Mouse (Mus musculus): ENCODE results near the gene Nbea. TPM values are rescaled to one million over a fixed set of nuclear protein-coding genes. Genes with fewer than 3 reads are reported as not detected.
"Not testable (repeated sequence)": the region's sequence is repeated elsewhere in the genome, so short reads cannot be mapped to it uniquely, and the experiment has no call there.

Gene Nbea
- polyA plus RNA-seq, 1 experiment from 2014 or later: 2.0 TPM

GRCm38 (mm10) chr3:56011132-56011531 lies 172.4 kb downstream of the Nbea start:
- no peak overlapping the region for H3K9ac ChIP-seq
- no peak for ATAC-seq
- no peaks in the 10 kb centered on the region for H3K4me1 ChIP-seq
- H3K36me3 ChIP-seq: no peaks in the 10 kb centered on the region
- no peaks in the 10 kb centered on the region for H3K9me3 ChIP-seq (replicated peaks)
- no peaks in the 10 kb centered on the region for H3K27me3 ChIP-seq (replicated peaks)
- H3K4me3 ChIP-seq: no peak overlapping the region
- no peak overlapping the region for H3K27ac ChIP-seq
- 73% methylated on average over 3 of the region's 3 CpGs for WGBS (ENCODE audit: insufficient replicate concordance)
- no peak overlapping the region for H3K4me2 ChIP-seq

GRCm38 (mm10) chr3:56007991-56008390 lies 175.5 kb downstream of the Nbea start:
- H3K4me2 ChIP-seq: no peak overlapping the region
- no peak overlapping the region for H3K27ac ChIP-seq
- WGBS (ENCODE audit: insufficient replicate concordance): 9% methylated on average over 2 of the region's 2 CpGs

GRCm38 (mm10) chr3:56000259-56000658 lies 183.2 kb downstream of the Nbea start:
- H3K27ac ChIP-seq: no peak overlapping the region
- 0 out of 2 replicates have a peak, but pooled peaks cover 5% of the 10 kb centered on the region for H3K36me3 ChIP-seq
- H3K9me3 ChIP-seq (replicated peaks): no peaks in the 10 kb centered on the region
- no peaks in the 10 kb centered on the region for H3K4me1 ChIP-seq
- no peaks in the 10 kb centered on the region for H3K27me3 ChIP-seq (replicated peaks)
- no peak overlapping the region for H3K4me2 ChIP-seq
- WGBS (ENCODE audit: insufficient replicate concordance): 9% methylated on average over 1 of the region's 1 CpGs
- H3K4me3 ChIP-seq: no peak overlapping the region
- H3K9ac ChIP-seq: no peak overlapping the region
- no peak for ATAC-seq

More at GRCm38 (mm10) chr3:56007991-56008390, 175.5 kb downstream of the Nbea start:
- Histone ChIP-seq H3K9ac (no peak overlapping the region), H3K4me3 (no peak overlapping the region), H3K27me3 (replicated peaks) (no peaks in the 10 kb centered on the region), H3K4me1 (no peaks in the 10 kb centered on the region), H3K9me3 (replicated peaks) (no peaks in the 10 kb centered on the region), H3K36me3 (0 out of 2 replicates have a peak, but pooled peaks cover 5% of the 10 kb centered on the region)
- ATAC-seq: no peak

GRCm38 (mm10) chr3:55978361-55978760 lies 205.1 kb downstream of the Nbea start:
- Histone ChIP-seq H3K27me3 (replicated peaks) (no peaks in the 10 kb centered on the region), H3K4me1 (no peaks in the 10 kb centered on the region), H3K9me3 (replicated peaks) (no peaks in the 10 kb centered on the region), H3K4me3 (no peak overlapping the region), H3K36me3 (peaks cover 11% of the 10 kb centered on the region), H3K4me2 (no peak overlapping the region), H3K27ac (no peak overlapping the region), H3K9ac (no peak overlapping the region)
- WGBS (ENCODE audit: insufficient replicate concordance): 68% methylated on average over 2 of the region's 2 CpGs
- ATAC-seq: no peak

- H3K4me3 ChIP-seq; ATAC-seq; H3K27ac ChIP-seq; H3K4me1 ChIP-seq; H3K36me3 ChIP-seq; H3K9me3 ChIP-seq (replicated peaks); H3K4me2 ChIP-seq; H3K27me3 ChIP-seq (replicated peaks); H3K9ac ChIP-seq: not testable (repeated sequence)
- WGBS (ENCODE audit: insufficient replicate concordance): 89% methylated on average over 14 of the region's 14 CpGs
Observed at GRCm38 (mm10) chr3:55976986-55977385, 206.5 kb downstream of the Nbea start.

- no peaks in the 10 kb centered on the region for H3K4me1 ChIP-seq
- whole genome bisulfite sequencing (ENCODE audit: insufficient replicate concordance): 75% methylated on average over 10 of the region's 10 CpGs
Observed at GRCm38 (mm10) chr3:55965723-55966156, 217.8 kb downstream of the Nbea start.

GRCm38 (mm10) chr3:55963032-55963431 lies 220.5 kb downstream of the Nbea start:
- no peak overlapping the region for H3K27ac ChIP-seq
- ATAC-seq: no peak
- no peak overlapping the region for H3K4me2 ChIP-seq
- H3K9ac ChIP-seq: no peak overlapping the region
- H3K4me3 ChIP-seq: no peak overlapping the region
- H3K36me3 ChIP-seq: no peaks in the 10 kb centered on the region
- 73% methylated on average over 8 of the region's 8 CpGs for WGBS (ENCODE audit: insufficient replicate concordance)
- H3K27me3 ChIP-seq (replicated peaks): no peaks in the 10 kb centered on the region
- no peaks in the 10 kb centered on the region for H3K4me1 ChIP-seq
- H3K9me3 ChIP-seq (replicated peaks): no peaks in the 10 kb centered on the region

More at GRCm38 (mm10) chr3:55965723-55966156, 217.8 kb downstream of the Nbea start:
- no peak overlapping the region for H3K27ac ChIP-seq
- no peak overlapping the region for H3K4me2 ChIP-seq
- no peak overlapping the region for H3K9ac ChIP-seq
- H3K27me3 ChIP-seq (replicated peaks): no peaks in the 10 kb centered on the region
- no peak for ATAC-seq
- no peaks in the 10 kb centered on the region for H3K36me3 ChIP-seq
- no peak overlapping the region for H3K4me3 ChIP-seq
- no peaks in the 10 kb centered on the region for H3K9me3 ChIP-seq (replicated peaks)

GRCm38 (mm10) chr3:55949994-55950393 lies 233.5 kb downstream of the Nbea start:
- Histone ChIP-seq H3K9ac (no peak overlapping the region), H3K4me2 (no peak overlapping the region), H3K9me3 (replicated peaks) (no peaks in the 10 kb centered on the region), H3K27ac (no peak overlapping the region), H3K4me3 (no peak overlapping the region), H3K36me3 (no peaks in the 10 kb centered on the region), H3K27me3 (replicated peaks) (no peaks in the 10 kb centered on the region), H3K4me1 (no peaks in the 10 kb centered on the region)
- WGBS (ENCODE audit: insufficient replicate concordance): 75% methylated on average over 5 of the region's 5 CpGs
- no peak for ATAC-seq

- WGBS (ENCODE audit: insufficient replicate concordance): 85% methylated on average over 2 of the region's 2 CpGs
- no peaks in the 10 kb centered on the region for H3K9me3 ChIP-seq (replicated peaks)
- H3K4me2 ChIP-seq: no peak overlapping the region
- H3K27me3 ChIP-seq (replicated peaks): no peaks in the 10 kb centered on the region
- H3K4me1 ChIP-seq: no peaks in the 10 kb centered on the region
- no peak overlapping the region for H3K9ac ChIP-seq
- no peak overlapping the region for H3K4me3 ChIP-seq
- ATAC-seq: no peak
- no peaks in the 10 kb centered on the region for H3K36me3 ChIP-seq
- no peak overlapping the region for H3K27ac ChIP-seq
Observed at GRCm38 (mm10) chr3:55949148-55949547, 234.4 kb downstream of the Nbea start.

- Histone ChIP-seq H3K4me1 (no peaks in the 10 kb centered on the region), H3K4me2 (no peak overlapping the region), H3K9me3 (replicated peaks) (no peaks in the 10 kb centered on the region), H3K27me3 (replicated peaks) (no peaks in the 10 kb centered on the region), H3K36me3 (peaks cover 5% of the 10 kb centered on the region; the same call in 1 of the 2 replicates), H3K9ac (no peak overlapping the region), H3K27ac (no peak overlapping the region), H3K4me3 (no peak overlapping the region)
- no peak for ATAC-seq
- 66% methylated on average over 2 of the region's 2 CpGs for WGBS (ENCODE audit: insufficient replicate concordance)
Observed at GRCm38 (mm10) chr3:55927343-55927742, 256.2 kb downstream of the Nbea start.

GRCm38 (mm10) chr3:55909290-55909689 lies 274.2 kb downstream of the Nbea start:
- H3K27me3 ChIP-seq (replicated peaks): no peaks in the 10 kb centered on the region
- no peak overlapping the region for H3K9ac ChIP-seq
- WGBS (ENCODE audit: insufficient replicate concordance): 77% methylated on average over 1 of the region's 1 CpGs
- H3K4me2 ChIP-seq: no peak overlapping the region
- H3K9me3 ChIP-seq (replicated peaks): no peaks in the 10 kb centered on the region
- H3K4me3 ChIP-seq: no peak overlapping the region
- no peaks in the 10 kb centered on the region for H3K4me1 ChIP-seq
- H3K36me3 ChIP-seq: no peaks in the 10 kb centered on the region
- ATAC-seq: no peak
- no peak overlapping the region for H3K27ac ChIP-seq

GRCm38 (mm10) chr3:55890574-55890973 lies 292.9 kb downstream of the Nbea start:
- ATAC-seq: peak; percentile 70
- WGBS (ENCODE audit: insufficient replicate concordance): 70% methylated on average over 5 of the region's 5 CpGs
- no peaks in the 10 kb centered on the region for H3K27me3 ChIP-seq (replicated peaks)
- H3K4me3 ChIP-seq: no peak overlapping the region
- H3K4me1 ChIP-seq: no peaks in the 10 kb centered on the region
- no peaks in the 10 kb centered on the region for H3K9me3 ChIP-seq (replicated peaks)
- H3K9ac ChIP-seq: no peak overlapping the region
- no peak overlapping the region for H3K4me2 ChIP-seq
- no peaks in the 10 kb centered on the region for H3K36me3 ChIP-seq
- H3K27ac ChIP-seq: no peak overlapping the region

GRCm38 (mm10) chr3:55889227-55889626 lies 294.3 kb downstream of the Nbea start:
- Histone ChIP-seq H3K9ac (no peak overlapping the region), H3K27ac (no peak overlapping the region), H3K27me3 (replicated peaks) (no peaks in the 10 kb centered on the region), H3K4me1 (no peaks in the 10 kb centered on the region), H3K9me3 (replicated peaks) (no peaks in the 10 kb centered on the region), H3K4me3 (no peak overlapping the region), H3K4me2 (no peak overlapping the region), H3K36me3 (no peaks in the 10 kb centered on the region)
- no peak for ATAC-seq
- WGBS (ENCODE audit: insufficient replicate concordance): 73% methylated on average over 4 of the region's 4 CpGs
